Mouse (Mus musculus): ENCODE results near the gene Hspb1.

DNA sequence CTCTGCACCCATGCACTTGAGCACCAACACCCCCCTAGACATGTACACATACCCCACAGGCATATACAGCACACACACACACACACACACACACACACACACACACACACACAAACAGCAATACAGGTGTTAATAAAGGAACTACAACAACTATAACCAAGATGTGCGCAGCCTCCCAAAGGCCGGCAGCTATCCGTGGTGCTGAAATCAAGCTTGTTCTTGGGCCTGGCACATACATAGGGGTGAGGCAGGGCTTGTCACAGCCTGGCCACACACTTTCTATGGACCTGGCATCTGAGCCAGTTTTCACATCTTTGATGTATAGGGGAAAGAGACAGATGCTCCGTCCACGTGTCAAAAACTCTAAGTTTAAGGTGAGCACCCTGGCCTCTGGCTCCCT lies 44.3 kb upstream of the Hspb1 start:
- TF ChIP-seq CTCF (IDR thresholded peaks at IDR 0.05; ENCODE audit: control insufficient read depth, insufficient read depth, insufficient replicate concordance, low read depth, low read length), result no peak
- TF ChIP-seq POLR2A (IDR thresholded peaks at IDR 0.05; ENCODE audit: control insufficient read depth, low read depth, low read length), result no peak

Data from testis, adult 2 months (tissue).